Mouse (Mus musculus) ES-Bruce4 (cell line): ENCODE data around the gene Ttf1. TPM values are rescaled to one million over a fixed set of nuclear protein-coding genes. Genes with fewer than 3 reads are reported as not detected.

Source experiments
- H3K27ac ChIP-seq: 2 replicates; pipeline ENCODE4 v1.5.1; 2012; ENCODE audit warnings: low read length, inconsistent platforms; ENCODE audit not compliant: insufficient read depth
- H3K27me3 ChIP-seq: 2 replicates; pipeline ENCODE4 v1.6.1; 2012; ENCODE audit warnings: mild to moderate bottlenecking, low read length, inconsistent platforms; ENCODE audit not compliant: control insufficient read depth, poor library complexity, insufficient read depth, severe bottlenecking
- H3K36me3 ChIP-seq: 2 replicates; pipeline ENCODE4 v1.6.1; 2012; ENCODE audit warnings: inconsistent platforms, mild to moderate bottlenecking, low read length, moderate library complexity; ENCODE audit not compliant: control insufficient read depth, poor library complexity, insufficient read depth, severe bottlenecking
- H3K4me1 ChIP-seq: one replicate; pipeline ENCODE4 v1.8.1; 2011; ENCODE audit warnings: low read length; ENCODE audit not compliant: control insufficient read depth, insufficient read depth
- H3K4me3 ChIP-seq: 2 replicates; pipeline ENCODE4 v1.5.1; 2011; ENCODE audit warnings: low read depth, mild to moderate bottlenecking, low read length
- H3K9ac ChIP-seq: 2 replicates; pipeline ENCODE4 v1.6.1; 2012; ENCODE audit warnings: low read depth, mild to moderate bottlenecking, inconsistent platforms; ENCODE audit not compliant: poor library complexity, severe bottlenecking
- H3K9me3 ChIP-seq: replicated peaks from 2 replicates; pipeline ENCODE4 v1.6.1; 2012; ENCODE audit warnings: mild to moderate bottlenecking, low read length, inconsistent platforms; ENCODE audit not compliant: control insufficient read depth, poor library complexity, insufficient read depth, severe bottlenecking
- CTCF ChIP-seq: IDR thresholded peaks from one replicate; pipeline ENCODE4 v1.8.1; 2011; ENCODE audit warnings: low read depth, low read length
- EP300 ChIP-seq: IDR thresholded peaks from 2 replicates; pipeline ENCODE4 v1.6.1; 2011; ENCODE audit warnings: low read depth, low read length; ENCODE audit not compliant: insufficient read depth
- POLR2A ChIP-seq: IDR thresholded peaks from one replicate; pipeline ENCODE4 v1.8.1; 2011; ENCODE audit warnings: low read length; ENCODE audit not compliant: insufficient read depth
- polyA plus RNA-seq: library from polyadenylated mRNA; stranded (reverse); fragments of >200 nt; gene quantifications from 2 replicates; pipeline ENCODE4 v1.2.4, GENCODE M21; 2011; ENCODE audit warnings: low read depth; ENCODE audit not compliant: missing spikeins, insufficient read depth, insufficient read length

Gene Ttf1
- polyA plus RNA-seq, 1 experiment: 33.9 TPM

DNA sequence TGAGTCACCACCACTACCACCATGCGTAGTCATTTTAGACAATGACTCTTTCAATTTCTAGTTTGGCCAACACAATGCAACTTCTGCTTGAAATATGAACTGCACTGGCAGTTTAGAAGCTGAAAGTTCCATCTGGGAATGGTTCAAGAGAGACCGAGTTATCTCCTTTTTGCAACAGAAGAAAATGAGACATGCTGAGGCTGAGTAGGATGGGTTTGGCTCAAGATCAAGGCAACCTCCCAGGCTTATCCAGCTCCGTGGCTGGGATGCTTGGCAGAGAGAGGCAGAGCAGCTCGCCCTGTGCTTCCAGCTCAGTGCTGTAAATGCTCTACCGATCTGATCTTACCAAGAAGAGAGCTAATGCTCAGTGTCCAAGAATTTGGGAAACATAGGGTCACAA lies 34.8 kb upstream of the Ttf1 start:
- H3K9ac ChIP-seq: no peak overlapping the region
- no peaks in the 10 kb centered on the region for H3K27me3 ChIP-seq
- H3K4me3 ChIP-seq: no peak overlapping the region
- H3K9me3 ChIP-seq: no peaks in the 10 kb centered on the region
- no peaks in the 10 kb centered on the region for H3K4me1 ChIP-seq
- no peak for TF ChIP-seq EP300
- no peak for TF ChIP-seq POLR2A
- no peak for TF ChIP-seq CTCF
- no peak overlapping the region for H3K27ac ChIP-seq
- no peaks in the 10 kb centered on the region for H3K36me3 ChIP-seq

DNA sequence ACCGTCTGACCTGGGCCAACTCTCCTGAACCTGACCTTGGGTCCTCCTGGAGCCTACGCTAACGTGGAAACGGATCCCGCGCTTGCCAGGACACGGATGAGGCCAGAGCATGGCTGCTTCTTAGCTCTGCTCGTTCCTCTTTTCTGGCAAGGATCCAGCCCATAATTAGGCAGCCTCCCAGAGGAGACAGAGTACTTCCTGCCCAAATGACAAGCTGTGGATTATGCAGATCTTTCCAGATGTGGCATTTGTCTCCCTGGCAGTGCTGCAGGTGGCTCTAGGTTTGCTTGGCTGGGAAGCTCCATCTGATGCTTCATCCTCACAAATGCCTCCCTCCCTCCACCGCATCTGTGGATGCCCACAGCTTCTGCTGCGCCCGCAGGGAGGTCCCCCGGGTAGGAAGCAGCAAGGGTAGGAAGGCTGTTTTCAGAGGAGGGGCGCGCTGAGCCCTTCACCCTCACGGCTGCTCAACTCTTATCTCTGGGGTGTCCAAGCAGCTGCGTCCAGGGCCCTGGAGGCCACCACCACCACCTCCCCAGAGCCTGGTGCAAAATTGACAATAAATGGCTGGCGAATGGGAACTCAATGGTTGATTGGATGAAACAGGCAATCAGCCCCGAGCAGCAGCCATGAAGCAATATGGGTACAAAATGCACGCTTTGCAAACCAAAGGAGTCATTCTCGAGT lies 29.9 kb upstream of the Ttf1 start:
- Histone ChIP-seq H3K4me3 (no peak overlapping the region), H3K9ac (no peak overlapping the region), H3K27me3 (no peaks in the 10 kb centered on the region), H3K9me3 (no peaks in the 10 kb centered on the region), H3K27ac (no peak overlapping the region), H3K4me1 (no peaks in the 10 kb centered on the region), H3K36me3 (no peaks in the 10 kb centered on the region)
- TF ChIP-seq POLR2A (no peak), EP300 (no peak), CTCF (no peak)

DNA sequence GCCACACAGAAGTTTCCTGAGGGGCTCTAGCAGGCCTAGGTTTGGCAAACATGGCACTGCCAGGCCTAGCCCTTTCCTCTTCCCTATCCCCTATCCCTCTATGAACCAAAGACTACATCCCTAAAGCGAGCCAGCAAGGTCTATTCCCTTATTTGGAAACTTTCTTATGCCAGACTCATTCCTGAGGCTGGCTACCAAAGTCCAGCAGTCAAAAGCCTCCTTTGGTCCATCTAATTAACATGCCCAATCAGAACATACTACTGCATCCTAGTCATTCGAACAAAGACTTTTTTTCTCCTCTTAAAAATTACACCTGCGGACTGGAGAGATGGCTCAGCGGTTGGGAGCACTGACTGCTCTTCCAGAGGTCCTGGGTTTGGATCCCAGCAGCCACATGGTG lies 28.1 kb upstream of the Ttf1 start:
- no peaks in the 10 kb centered on the region for H3K27me3 ChIP-seq
- no peak overlapping the region for H3K9ac ChIP-seq
- no peaks in the 10 kb centered on the region for H3K36me3 ChIP-seq
- H3K4me3 ChIP-seq: no peak overlapping the region
- no peaks in the 10 kb centered on the region for H3K9me3 ChIP-seq
- no peak for TF ChIP-seq EP300
- no peaks in the 10 kb centered on the region for H3K4me1 ChIP-seq
- no peak overlapping the region for H3K27ac ChIP-seq

DNA sequence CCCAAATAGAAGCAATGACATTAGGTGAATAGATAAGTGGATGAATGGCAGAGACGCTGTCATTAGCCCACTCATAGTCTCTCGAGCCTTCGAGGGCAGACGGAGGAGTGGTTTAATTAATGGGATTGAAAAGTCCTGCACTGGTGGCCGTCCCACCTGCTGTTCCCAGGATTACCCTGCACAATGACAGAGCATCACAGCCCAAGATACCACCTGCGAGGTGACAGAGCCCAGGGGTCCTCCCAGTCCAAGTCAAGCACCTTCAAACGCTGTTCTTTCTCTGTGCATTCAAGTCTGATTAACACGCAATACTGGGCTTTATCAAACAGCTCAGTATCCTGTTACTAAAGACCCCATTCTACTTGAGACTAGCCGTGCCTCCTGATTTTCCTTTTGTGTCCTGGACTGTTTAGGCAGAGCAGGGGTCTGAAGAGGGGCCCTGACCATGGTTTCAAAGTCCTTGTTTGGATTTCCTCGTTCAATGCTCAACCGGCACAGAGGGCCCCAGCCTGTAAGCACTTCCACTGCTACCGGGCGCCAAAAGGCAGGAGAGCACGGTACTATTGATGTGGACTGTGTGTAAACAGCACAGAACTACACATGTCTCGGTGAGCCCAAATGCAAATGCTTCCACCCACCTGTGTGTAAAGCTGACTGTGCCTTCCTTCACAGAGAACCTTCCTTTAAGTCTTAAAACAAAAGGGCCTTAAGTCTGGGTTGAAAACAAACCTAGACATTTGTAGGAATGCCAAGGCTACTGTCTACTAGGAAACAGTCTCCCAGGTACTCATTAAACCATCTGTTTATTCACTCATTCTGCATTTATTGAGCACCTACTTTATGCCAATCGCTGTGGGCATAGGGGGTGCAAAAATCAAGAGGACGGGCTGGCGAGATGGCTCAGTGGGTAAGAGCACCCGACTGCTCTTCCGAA lies 25.3 kb upstream of the Ttf1 start:
- Histone ChIP-seq H3K4me3 (no peak overlapping the region), H3K9me3 (no peaks in the 10 kb centered on the region), H3K9ac (no peak overlapping the region), H3K4me1 (no peaks in the 10 kb centered on the region), H3K27me3 (no peaks in the 10 kb centered on the region), H3K36me3 (no peaks in the 10 kb centered on the region), H3K27ac (no peak overlapping the region)
- TF ChIP-seq EP300 (no peak), CTCF (no peak), POLR2A (no peak)

DNA sequence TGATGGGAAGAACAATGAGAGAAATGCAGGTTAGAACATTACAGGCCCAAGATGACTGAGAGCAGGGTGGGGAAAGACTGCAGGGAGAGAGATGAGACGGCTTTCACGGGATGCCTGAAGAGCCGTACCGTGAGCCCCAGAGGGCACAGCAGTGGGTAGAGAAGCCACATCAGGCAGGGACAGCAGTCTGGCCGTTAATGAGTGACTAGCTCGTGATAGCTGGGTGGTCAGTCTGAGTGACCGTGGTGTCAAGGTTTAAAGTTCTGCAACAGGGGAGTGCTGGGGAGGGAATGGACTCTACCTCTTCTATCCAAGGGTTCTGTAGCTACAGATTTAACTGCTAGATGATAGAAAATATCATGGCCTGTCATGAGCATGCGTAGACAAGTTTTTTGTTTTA lies 24.4 kb upstream of the Ttf1 start:
- TF ChIP-seq CTCF (no peak), POLR2A (no peak), EP300 (no peak)
- Histone ChIP-seq H3K4me3 (no peak overlapping the region), H3K27me3 (no peaks in the 10 kb centered on the region), H3K9ac (no peak overlapping the region), H3K4me1 (no peaks in the 10 kb centered on the region), H3K27ac (no peak overlapping the region), H3K9me3 (no peaks in the 10 kb centered on the region), H3K36me3 (no peaks in the 10 kb centered on the region)

DNA sequence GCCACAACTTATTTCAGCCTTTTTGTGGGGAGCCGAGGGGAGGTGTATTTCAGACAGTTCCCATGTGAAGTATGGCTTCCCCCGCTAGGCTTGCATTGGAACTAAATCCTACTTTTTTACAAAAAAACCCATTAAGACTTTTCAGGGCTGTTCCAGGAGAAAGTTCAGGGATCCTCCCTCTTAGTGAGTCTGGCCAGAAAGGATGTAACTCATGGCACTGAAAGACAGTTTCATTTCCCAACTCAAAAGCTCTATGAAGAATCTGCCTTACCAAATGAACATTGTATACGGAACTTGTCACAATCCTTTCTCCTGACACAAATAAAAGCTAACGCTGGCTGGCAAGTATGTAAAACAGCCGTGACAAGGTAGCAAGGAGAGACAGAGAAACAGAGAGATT lies 20.3 kb upstream of the Ttf1 start:
- H3K36me3 ChIP-seq: no peaks in the 10 kb centered on the region
- H3K4me3 ChIP-seq: no peak overlapping the region
- H3K9me3 ChIP-seq: no peaks in the 10 kb centered on the region
- H3K4me1 ChIP-seq: no peaks in the 10 kb centered on the region
- H3K9ac ChIP-seq: no peak overlapping the region
- no peak for TF ChIP-seq CTCF
- no peak for TF ChIP-seq POLR2A
- no peak for TF ChIP-seq EP300
- H3K27me3 ChIP-seq: no peaks in the 10 kb centered on the region
- no peak overlapping the region for H3K27ac ChIP-seq
